Mouse (Mus musculus) limb, embryonic 14.5 days (tissue): ENCODE measurements around the gene Plce1. TPM values are rescaled to one million over a fixed set of nuclear protein-coding genes. Genes with fewer than 3 reads are reported as not detected.

Experiments used
- ATAC-seq: fragments of 200-750 bp; cut with Nextera tagmentation; 2 replicates; pipeline ENCODE4 v1.8.0; 2017; ENCODE audit warnings: low read depth, moderate number of reproducible peaks, moderate TSS enrichment; ENCODE audit not compliant: low FRiP score
- DNase-seq: peaks from one replicate; pipeline ENCODE4 v3.0.0-alpha.2; 2015; ENCODE audit warnings: low spot score
- H3K27ac ChIP-seq: fragments of 300-500 bp; sonication (generic); replicated peaks from 2 replicates; pipeline ENCODE4 v1.5.1; 2014; ENCODE audit warnings: low read depth, mild to moderate bottlenecking, low read length, moderate library complexity, mixed read lengths
- H3K27me3 ChIP-seq: fragments of 300-500 bp; sonication (generic); 2 replicates; pipeline ENCODE4 v1.6.1; 2014; ENCODE audit warnings: low read length, mixed read lengths; ENCODE audit not compliant: control insufficient read depth, insufficient read depth
- H3K36me3 ChIP-seq: fragments of 300-500 bp; sonication (generic); 2 replicates; pipeline ENCODE4 v1.6.1; 2014; ENCODE audit warnings: mild to moderate bottlenecking, low read length, moderate library complexity, mixed read lengths; ENCODE audit not compliant: control insufficient read depth, insufficient read depth
- H3K4me1 ChIP-seq: fragments of 300-500 bp; sonication (generic); 2 replicates; pipeline ENCODE4 v1.6.1; 2014; ENCODE audit warnings: antibody characterized with exemption, low read length, mixed read lengths; ENCODE audit not compliant: control insufficient read depth, insufficient read depth
- H3K4me2 ChIP-seq: fragments of 300-500 bp; sonication (generic); replicated peaks from 2 replicates; pipeline ENCODE4 v1.6.1; 2014; ENCODE audit warnings: low read depth, mild to moderate bottlenecking, low read length, moderate library complexity; ENCODE audit not compliant: severe bottlenecking
- H3K4me3 ChIP-seq: fragments of 300-500 bp; sonication (generic); replicated peaks from 2 replicates; pipeline ENCODE4 v1.5.1; 2014; ENCODE audit warnings: low read length
- H3K9ac ChIP-seq: fragments of 300-500 bp; sonication (generic); 2 replicates; pipeline ENCODE4 v1.6.1; 2014; ENCODE audit warnings: mild to moderate bottlenecking, low read depth, low read length, moderate library complexity; ENCODE audit not compliant: severe bottlenecking
- H3K9me3 ChIP-seq: fragments of 300-500 bp; sonication (generic); 2 replicates; pipeline ENCODE4 v1.6.1; 2016; ENCODE audit warnings: low read length; ENCODE audit not compliant: control insufficient read depth
- POLR2A ChIP-seq: fragments of 200-500 bp; IDR thresholded peaks from 2 replicates; pipeline ENCODE4 v1.8.0; 2012; ENCODE audit warnings: inconsistent platforms, mild to moderate bottlenecking, moderate library complexity, borderline replicate concordance; ENCODE audit not compliant: insufficient read depth, insufficient read length; ENCODE audit errors: extremely low read depth
- WGBS: fragments of 180-500 bp; shearing (Covaris S2); extraction: QIAGEN DNeasy Blood & Tissue Kit; methylation state at CpG from one replicate; pipeline ENCODE4 v1.1.7; 2014; 5-methylcytosine and 5-hydroxymethylcytosine counted together
- polyA plus RNA-seq, 2 experiments: library from polyadenylated mRNA; depleted of rRNA in 1 of 2; stranded (reverse) in 1 of 2; unstranded in 1 of 2; fragments of >200 nt; fragmentation: Nextera tagmentation in 1 of 2; extraction: Ambion mirVana in 1 of 2; gene quantifications; 2 replicates each; pipeline versions ENCODE4 v1.2.1 to v1.2.3; 2012 to 2014

The Plce1 gene
- polyA plus RNA-seq, 2 experiments: 12.6 to 13.3 TPM

DNA sequence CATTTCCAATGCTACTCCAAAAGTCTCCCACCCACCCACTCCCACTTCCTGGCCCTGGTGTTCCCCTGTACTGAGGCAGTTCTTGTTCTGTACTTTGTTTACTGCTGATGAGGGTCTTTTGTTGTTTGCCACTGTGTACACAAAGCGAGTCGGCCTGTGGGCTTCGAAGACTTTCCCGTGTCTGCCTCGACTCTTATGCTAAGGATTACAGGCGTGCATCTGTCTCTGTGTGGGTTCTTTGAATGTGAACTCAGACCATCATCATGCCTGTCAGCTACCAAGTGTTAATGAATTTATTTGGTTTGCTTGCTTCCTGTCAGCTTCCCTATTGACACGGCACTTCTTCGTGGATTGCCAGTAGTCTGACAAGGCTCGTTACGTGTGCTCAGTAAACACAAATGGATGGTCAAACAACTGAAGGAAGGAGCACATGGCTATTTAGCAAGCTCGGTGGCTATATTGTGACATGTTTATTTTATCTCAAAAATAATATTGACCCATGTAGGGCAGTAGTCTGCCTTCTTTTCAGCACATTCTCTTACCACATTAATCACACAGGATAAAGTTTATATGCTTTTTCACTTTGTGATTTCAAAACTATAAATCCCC is 133.3 kb downstream of the Plce1 start:
- H3K4me2 ChIP-seq: no peak overlapping the region
- no peaks in the 10 kb centered on the region for H3K9me3 ChIP-seq
- TF ChIP-seq POLR2A: no peak
- H3K9ac ChIP-seq: no peak overlapping the region
- WGBS: 74% methylated on average over 11 of the region's 11 CpGs
- DNase-seq: no peak
- no peaks in the 10 kb centered on the region for H3K27me3 ChIP-seq
- H3K27ac ChIP-seq: no peak overlapping the region
- H3K4me3 ChIP-seq: no peak overlapping the region
- no peaks in the 10 kb centered on the region for H3K36me3 ChIP-seq
- peaks cover 5% of the 10 kb centered on the region; the same call in 1 of the 2 replicates for H3K4me1 ChIP-seq
- ATAC-seq: no peak

- DNase-seq: no peak
- TF ChIP-seq POLR2A: no peak
- no peaks in the 10 kb centered on the region for H3K9me3 ChIP-seq
- H3K27ac ChIP-seq: no peak overlapping the region
- no peak overlapping the region for H3K4me3 ChIP-seq
- ATAC-seq: no peak
- peaks cover 5% of the 10 kb centered on the region; the same call in 1 of the 2 replicates for H3K4me1 ChIP-seq
- H3K36me3 ChIP-seq: no peaks in the 10 kb centered on the region
- H3K9ac ChIP-seq: no peak overlapping the region
- H3K27me3 ChIP-seq: no peaks in the 10 kb centered on the region
- 50% methylated on average over 6 of the region's 6 CpGs for whole genome bisulfite sequencing
- no peak overlapping the region for H3K4me2 ChIP-seq
Measured at GRCm38 (mm10) chr19:38615356-38615755, 134.4 kb downstream of the Plce1 start.

- no peak overlapping the region for H3K9ac ChIP-seq
- no peak overlapping the region for H3K27ac ChIP-seq
- no peak overlapping the region for H3K4me3 ChIP-seq
- DNase-seq (no peak), ATAC-seq (no peak)
- no peaks in the 10 kb centered on the region for H3K27me3 ChIP-seq
- no peak overlapping the region for H3K4me2 ChIP-seq
- no peaks in the 10 kb centered on the region for H3K9me3 ChIP-seq
- TF ChIP-seq POLR2A: no peak
- WGBS: 77% methylated on average over 4 of the region's 4 CpGs
- H3K36me3 ChIP-seq: no peaks in the 10 kb centered on the region
- H3K4me1 ChIP-seq: 0 out of 2 replicates have a peak, but pooled peaks cover 2% of the 10 kb centered on the region
Measured at GRCm38 (mm10) chr19:38620134-38620533, 139.2 kb downstream of the Plce1 start.

DNA sequence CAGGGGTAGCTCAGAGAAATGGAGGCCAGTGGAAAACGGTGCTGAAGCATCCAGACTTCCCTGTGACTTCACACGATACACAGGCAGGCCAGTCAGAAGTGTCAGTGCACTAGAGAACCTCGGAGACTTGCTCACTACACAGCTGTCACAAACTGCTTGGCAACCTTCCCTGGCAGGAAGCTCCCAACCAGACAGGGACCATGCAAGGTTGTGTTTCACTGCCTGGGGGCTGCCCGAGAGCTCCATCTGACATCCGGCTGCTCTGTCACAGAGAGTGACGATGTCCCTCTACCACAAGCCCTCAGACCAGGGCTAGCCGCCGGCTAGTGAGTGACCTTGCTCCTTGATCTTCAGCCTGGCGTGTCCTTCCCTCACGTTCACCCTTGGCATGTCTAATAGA is 140.6 kb downstream of the Plce1 start:
- no peak for ATAC-seq
- no peaks in the 10 kb centered on the region for H3K9me3 ChIP-seq
- no peaks in the 10 kb centered on the region for H3K4me1 ChIP-seq
- WGBS: 87% methylated on average over 10 of the region's 10 CpGs
- H3K4me3 ChIP-seq: no peak overlapping the region
- no peak overlapping the region for H3K9ac ChIP-seq
- no peaks in the 10 kb centered on the region for H3K27me3 ChIP-seq
- H3K27ac ChIP-seq: no peak overlapping the region
- H3K4me2 ChIP-seq: no peak overlapping the region
- no peaks in the 10 kb centered on the region for H3K36me3 ChIP-seq
- DNase-seq: no peak
- TF ChIP-seq POLR2A: no peak

DNA sequence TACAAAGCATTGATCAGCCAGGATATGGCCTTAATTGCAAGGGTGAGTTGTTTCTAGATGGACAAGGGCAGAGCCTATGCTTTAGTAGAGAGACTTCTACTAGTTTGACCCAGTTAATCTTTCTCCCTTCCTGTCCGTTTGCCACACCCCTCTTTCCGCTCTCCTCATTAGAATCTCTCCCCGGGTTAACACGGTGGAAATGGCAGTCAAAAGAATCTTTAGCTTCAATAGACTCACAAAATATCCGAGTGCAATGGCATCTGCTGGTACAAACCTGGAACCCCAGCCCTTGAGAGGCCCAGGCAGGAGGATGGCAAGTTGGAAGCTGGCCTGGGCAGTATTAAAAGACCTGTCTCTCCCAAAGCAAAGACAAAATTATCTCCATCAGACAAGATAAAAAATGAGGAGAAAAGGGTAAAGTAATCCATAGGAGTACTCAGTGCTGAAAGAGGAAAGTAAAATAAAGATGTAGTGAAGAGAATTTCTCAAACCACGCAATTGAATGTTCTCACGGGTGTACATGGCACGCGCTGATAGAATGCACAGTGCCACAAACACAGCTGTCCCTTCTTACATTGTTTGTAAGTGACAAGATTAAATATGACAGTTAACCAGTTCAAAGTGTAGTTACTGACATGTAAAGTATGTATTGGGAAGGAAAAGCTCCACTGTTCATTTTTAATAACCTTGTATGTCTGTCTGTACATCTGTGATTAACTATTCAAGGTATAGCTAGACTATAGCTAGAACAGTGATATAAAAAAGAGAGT is 145.5 kb downstream of the Plce1 start:
- no peak overlapping the region for H3K4me2 ChIP-seq
- no peaks in the 10 kb centered on the region for H3K4me1 ChIP-seq
- no peak overlapping the region for H3K27ac ChIP-seq
- no peaks in the 10 kb centered on the region for H3K36me3 ChIP-seq
- H3K27me3 ChIP-seq: no peaks in the 10 kb centered on the region
- no peaks in the 10 kb centered on the region for H3K9me3 ChIP-seq
- H3K4me3 ChIP-seq: no peak overlapping the region
- DNase-seq (no peak), ATAC-seq (no peak)
- no peak overlapping the region for H3K9ac ChIP-seq
- 80% methylated on average over 9 of the region's 9 CpGs for WGBS
- TF ChIP-seq POLR2A: no peak
